Mouse (Mus musculus) cerebellum, postnatal 4 days (tissue): ENCODE data around the gene Cfd.
"Not testable (repeated sequence)": the region's sequence is repeated elsewhere in the genome, so short reads cannot be mapped to it uniquely, and the experiment has no call there.

Experiments used
- DNase-seq, 2 experiments: peaks; one replicate each; pipeline ENCODE4 v3.0.0; 2022; ENCODE audit warnings: low spot score in 2 of 2, mixed read lengths in 1 of 2

Cfd gene

GRCm38 (mm10) chr10:79861230-79862048 lies 29.2 kb upstream of the Cfd start:
- no peak for DNase-seq

- no peak for DNase-seq
These were observed 28.4 kb upstream of the Cfd start for GRCm38 (mm10) chr10:79862049-79862788.

GRCm38 (mm10) chr10:79862925-79863324 lies 27.7 kb upstream of the Cfd start:
- DNase-seq: no peak

GRCm38 (mm10) chr10:79864351-79865188 lies 26.1 kb upstream of the Cfd start:
- no peak for DNase-seq

- no peak for DNase-seq
These were observed 25.5 kb upstream of the Cfd start for GRCm38 (mm10) chr10:79865189-79865601.

- no peak for DNase-seq
These were observed 24.8 kb upstream of the Cfd start for GRCm38 (mm10) chr10:79865801-79866295.

GRCm38 (mm10) chr10:79866601-79867000 lies 24.1 kb upstream of the Cfd start:
- no peak for DNase-seq

- DNase-seq: no peak
These were observed 18.8 kb upstream of the Cfd start for GRCm38 (mm10) chr10:79871845-79872244.

- no peak for DNase-seq
These were observed 17.8 kb upstream of the Cfd start for GRCm38 (mm10) chr10:79872862-79873261.

- DNase-seq: no peak
These were observed 17.3 kb upstream of the Cfd start for GRCm38 (mm10) chr10:79873313-79873712.

- no peak for DNase-seq
These were observed 16.9 kb upstream of the Cfd start for GRCm38 (mm10) chr10:79873715-79874289.

- peak; percentile 51 to 77 for DNase-seq
These were observed 16.3 kb upstream of the Cfd start, which contains the start of the genes Prtn3 and Plppr3 for GRCm38 (mm10) chr10:79874290-79874862. Gene Prtn3 (plus strand): TSS chr10:79874476. Gene Plppr3 (minus strand): TSS chr10:79874634.

GRCm38 (mm10) chr10:79877174-79877573 lies 13.5 kb upstream of the Cfd start:
- no peak for DNase-seq

- DNase-seq: no peak
These were observed 12.9 kb upstream of the Cfd start for GRCm38 (mm10) chr10:79877757-79878156.

GRCm38 (mm10) chr10:79879527-79879926 lies 11.1 kb upstream of the Cfd start:
- no peak for DNase-seq

- no peak for DNase-seq
These were observed 9.9 kb upstream of the Cfd start for GRCm38 (mm10) chr10:79880721-79881120.

- no peak for DNase-seq
These were observed 8.7 kb upstream of the Cfd start for GRCm38 (mm10) chr10:79881981-79882380.

GRCm38 (mm10) chr10:79883297-79884084 lies 7.2 kb upstream of the Cfd start:
- DNase-seq: peak; percentile 65 to 79

GRCm38 (mm10) chr10:79884446-79884845 lies 6.2 kb upstream of the Cfd start:
- peak in 1 of 2 experiments; percentile 57 for DNase-seq

GRCm38 (mm10) chr10:79884938-79885337 lies 5.7 kb upstream of the Cfd start:
- DNase-seq: not testable (repeated sequence)
